Mouse (Mus musculus): Measurements from ENCODE around the gene Ccdc62. TPM values are rescaled to one million over a fixed set of nuclear protein-coding genes. Genes with fewer than 3 reads are reported as not detected.

Ccdc62 gene
- total RNA-seq, 2 experiments from 2014 or later = 0.10 to 2.6 TPM

- ATAC-seq (replicated peaks; ENCODE audit: poor library complexity, severe bottlenecking) = no peak
Observed at GRCm38 (mm10) chr5:123997811-123998210, 67.3 kb downstream of the Ccdc62 start.

- no peak for ATAC-seq (replicated peaks; ENCODE audit: poor library complexity, severe bottlenecking)
Observed at GRCm38 (mm10) chr5:123998370-123998769, 67.9 kb downstream of the Ccdc62 start.

- ATAC-seq (replicated peaks; ENCODE audit: poor library complexity, severe bottlenecking) = peak; percentile 61
Observed at GRCm38 (mm10) chr5:124000824-124001223, 70.3 kb downstream of the Ccdc62 start.

GRCm38 (mm10) chr5:124001274-124001673, 70.8 kb downstream of the Ccdc62 start:
- no peak for ATAC-seq (replicated peaks; ENCODE audit: poor library complexity, severe bottlenecking)

GRCm38 (mm10) chr5:124002876-124003275, 72.4 kb downstream of the Ccdc62 start:
- no peak for ATAC-seq (replicated peaks; ENCODE audit: poor library complexity, severe bottlenecking)

GRCm38 (mm10) chr5:124003375-124003774, 72.9 kb downstream of the Ccdc62 start:
- ATAC-seq (replicated peaks; ENCODE audit: poor library complexity, severe bottlenecking) = no peak

GRCm38 (mm10) chr5:124004356-124005150, 74.1 kb downstream of the Ccdc62 start:
- ATAC-seq (replicated peaks; ENCODE audit: poor library complexity, severe bottlenecking) = no peak

GRCm38 (mm10) chr5:124005151-124005500, 74.6 kb downstream of the Ccdc62 start:
- ATAC-seq (replicated peaks; ENCODE audit: poor library complexity, severe bottlenecking) = no peak

GRCm38 (mm10) chr5:124005591-124005990, 75.1 kb downstream of the Ccdc62 start:
- ATAC-seq (replicated peaks; ENCODE audit: poor library complexity, severe bottlenecking) = no peak

GRCm38 (mm10) chr5:124006082-124006873, 75.8 kb downstream of the Ccdc62 start:
- ATAC-seq (replicated peaks; ENCODE audit: poor library complexity, severe bottlenecking) = no peak

GRCm38 (mm10) chr5:124006891-124007491, 76.5 kb downstream of the Ccdc62 start:
- ATAC-seq (replicated peaks; ENCODE audit: poor library complexity, severe bottlenecking) = no peak

- ATAC-seq (replicated peaks; ENCODE audit: poor library complexity, severe bottlenecking) = no peak
Observed at GRCm38 (mm10) chr5:124010077-124010476, 79.6 kb downstream of the Ccdc62 start.

GRCm38 (mm10) chr5:124010910-124011655, 80.6 kb downstream of the Ccdc62 start:
- no peak; the same call in 1 of the 2 replicates for ATAC-seq (replicated peaks; ENCODE audit: poor library complexity, severe bottlenecking)

GRCm38 (mm10) chr5:124011927-124012326, 81.4 kb downstream of the Ccdc62 start:
- peak; percentile 18; the same call in 1 of the 2 replicates for ATAC-seq (replicated peaks; ENCODE audit: poor library complexity, severe bottlenecking)

- no peak for ATAC-seq (replicated peaks; ENCODE audit: poor library complexity, severe bottlenecking)
Observed at GRCm38 (mm10) chr5:124012885-124013284, 82.4 kb downstream of the Ccdc62 start.

- ATAC-seq (replicated peaks; ENCODE audit: poor library complexity, severe bottlenecking) = no peak
Observed at GRCm38 (mm10) chr5:124013747-124014146, 83.3 kb downstream of the Ccdc62 start.

- ATAC-seq (replicated peaks; ENCODE audit: poor library complexity, severe bottlenecking) = no peak
Observed at GRCm38 (mm10) chr5:124014180-124014579, 83.7 kb downstream of the Ccdc62 start.

- peak; percentile 9 for ATAC-seq (replicated peaks; ENCODE audit: poor library complexity, severe bottlenecking)
Observed at GRCm38 (mm10) chr5:124014791-124015251, 84.3 kb downstream of the Ccdc62 start.

- no peak for ATAC-seq (replicated peaks; ENCODE audit: poor library complexity, severe bottlenecking)
Observed at GRCm38 (mm10) chr5:124015727-124016126, 85.2 kb downstream of the Ccdc62 start.

- ATAC-seq (replicated peaks; ENCODE audit: poor library complexity, severe bottlenecking) = no peak
Observed at GRCm38 (mm10) chr5:124016291-124016821, 85.9 kb downstream of the Ccdc62 start.

Data from granulocyte monocyte progenitor cell, adult 5-6 weeks (primary cell).